ENCODE assay signal across 9 mouse cellular contexts in the genomic region with DNA sequence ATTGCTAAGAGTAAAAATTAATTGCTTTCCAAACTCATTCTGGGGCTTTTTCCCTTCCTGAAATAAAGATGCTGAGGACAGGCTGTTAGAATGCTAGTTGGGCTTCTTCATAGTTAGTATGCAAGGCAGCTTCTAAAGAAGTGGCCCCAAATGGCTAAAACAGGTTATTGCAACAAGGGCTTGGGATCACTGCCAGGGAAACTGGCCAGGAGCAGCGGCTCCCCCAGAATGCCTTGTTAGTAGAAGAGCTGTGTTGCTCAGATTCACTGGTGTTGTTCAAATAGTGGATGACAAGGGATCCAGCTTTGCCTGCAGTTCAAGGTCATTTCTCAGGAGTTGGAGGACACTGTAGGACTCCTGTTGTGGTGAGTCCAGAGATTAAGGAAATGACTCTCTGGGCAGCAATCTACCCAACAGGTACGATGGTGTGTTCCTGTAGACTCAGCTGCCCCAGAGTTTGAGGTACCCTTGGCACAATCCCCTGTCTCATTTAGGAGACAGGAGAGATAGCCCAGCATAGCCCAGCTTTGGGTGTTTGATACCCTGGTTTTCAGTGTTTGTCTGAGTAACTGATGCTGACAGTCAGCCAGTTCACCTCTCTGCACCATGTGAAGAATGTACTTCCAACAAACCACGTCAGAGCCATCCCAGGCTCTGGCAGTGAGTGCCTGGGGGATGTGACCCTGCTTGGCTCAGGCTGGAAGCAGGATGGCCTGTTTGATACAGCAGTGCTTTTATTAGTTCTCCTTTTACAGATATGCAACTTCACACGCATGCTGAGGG. TPM values are rescaled to one million over a fixed set of nuclear protein-coding genes. Genes with fewer than 3 reads are reported as not detected.
A peak's percentile ranks its signal among the peaks of the same experiment; 100 is the strongest.
DNase-seq lines count a peak whose midpoint lies in the region; ATAC-seq and TF ChIP-seq lines count a peak whose summit lies in the region.
"Had no signal": no experiment of that assay in that cellular context is flagged by ENCODE, and none has a peak within 500 bp of the region (broad histone marks: within the 10 kb centered on the region; RNA-seq: fewer than 3 reads in every experiment).

No protein-coding gene starts in this region.

- H3K4me2 ChIP-seq in embryonic facial prominence, embryonic 14.5 days (ENCODE audit: low read depth, low read length) = peak overlapping the region; percentile 63
- H3K4me2 ChIP-seq in heart, embryonic 12.5 days = peak overlapping the region; percentile 84
- H3K4me2 ChIP-seq in liver, postnatal 0 days (ENCODE audit: low read depth, low read length) = peak overlapping the region; percentile 26; the same call in 1 of the 2 replicates

- WGBS in embryonic facial prominence, embryonic 14.5 days = 50% methylated on average over 4 of the region's 4 CpGs
- 36% methylated on average over 4 of the region's 4 CpGs for WGBS in heart, embryonic 12.5 days
- WGBS in liver, postnatal 0 days (ENCODE audit: insufficient replicate concordance) = 44% methylated on average over 4 of the region's 4 CpGs
- WGBS in thymus, adult 2 months = 84% methylated on average over 4 of the region's 4 CpGs

- no peak overlapping the region for H3K27ac ChIP-seq in embryonic facial prominence, embryonic 14.5 days (replicated peaks; ENCODE audit: low read depth, low read length)
- H3K27ac ChIP-seq in heart, embryonic 12.5 days (ENCODE audit: poor library complexity, severe bottlenecking) = peak overlapping the region; percentile 88
- H3K27ac ChIP-seq in liver, postnatal 0 days (ENCODE audit: low read depth) = peak overlapping the region; percentile 90
- H3K27ac ChIP-seq in thymus, adult 2 months (ENCODE audit: control insufficient read depth, insufficient read depth, low read length) = no peak overlapping the region
- H3K27ac ChIP-seq: liver, embryonic 14.5 days had no signal

- H3K27me3 ChIP-seq in megakaryocyte, embryonic 14.5 days (replicated peaks) = no peaks in the 10 kb centered on the region
- no peaks in the 10 kb centered on the region for H3K27me3 ChIP-seq in embryonic facial prominence, embryonic 14.5 days (replicated peaks; ENCODE audit: control insufficient read depth, insufficient read depth, low read length)
- no peaks in the 10 kb centered on the region for H3K27me3 ChIP-seq in heart, embryonic 12.5 days (replicated peaks)
- no peaks in the 10 kb centered on the region for H3K27me3 ChIP-seq in liver, postnatal 0 days (ENCODE audit: insufficient read depth, low read length)
- no peaks in the 10 kb centered on the region for H3K27me3 ChIP-seq in thymus, adult 2 months (ENCODE audit: control insufficient read depth, insufficient read depth, low read length)

- peak; percentile 84 for DNase-seq in embryonic facial prominence, embryonic 14.5 days (ENCODE audit: low spot score)
- DNase-seq in kidney, postnatal 25 days = peak; percentile 82 to 88
- peak; percentile 76 for DNase-seq in liver, postnatal 0 days
- DNase-seq in right cerebral cortex, adult 18-20 months = peak; percentile 74
- DNase-seq in thymus, adult 2 months = no peak

- H3K9me3 ChIP-seq in megakaryocyte, embryonic 14.5 days = no peaks in the 10 kb centered on the region
- H3K9me3 ChIP-seq in embryonic facial prominence, embryonic 14.5 days (ENCODE audit: control insufficient read depth, low read length) = no peaks in the 10 kb centered on the region
- no peaks in the 10 kb centered on the region for H3K9me3 ChIP-seq in heart, embryonic 12.5 days (replicated peaks)
- no peaks in the 10 kb centered on the region for H3K9me3 ChIP-seq in liver, postnatal 0 days (ENCODE audit: low read length)

- TF ChIP-seq CTCF in liver, postnatal 0 days (IDR thresholded peaks at IDR 0.05; ENCODE audit: low read depth) = 0 out of 2 replicates have a peak, but pooled peaks have one; percentile 13
- TF ChIP-seq CTCF in thymus, adult 2 months (IDR thresholded peaks at IDR 0.05; ENCODE audit: borderline replicate concordance, control insufficient read depth, extremely low read depth, insufficient read depth, low read length, poor library complexity) = no peak

- TF ChIP-seq POLR2A in thymus, adult 2 months (IDR thresholded peaks at IDR 0.05; ENCODE audit: control insufficient read depth, extremely low read depth, insufficient read depth, low read length, poor library complexity) = no peak

- TF ChIP-seq EP300 in liver, postnatal 0 days (IDR thresholded peaks at IDR 0.05; ENCODE audit: low read depth) = no peak

- peak overlapping the region; percentile 38; the same call in 1 of the 2 replicates for H3K9ac ChIP-seq in embryonic facial prominence, embryonic 14.5 days (ENCODE audit: low read depth, low read length)
- peak overlapping the region; percentile 26 for H3K9ac ChIP-seq in heart, embryonic 12.5 days
- no peak overlapping the region for H3K9ac ChIP-seq in liver, postnatal 0 days (replicated peaks)
- H3K9ac ChIP-seq: liver, embryonic 14.5 days had no signal

- peaks cover 48% of the 10 kb centered on the region for H3K36me3 ChIP-seq in megakaryocyte, embryonic 14.5 days (replicated peaks; ENCODE audit: low read length)
- peaks cover 27% of the 10 kb centered on the region for H3K36me3 ChIP-seq in embryonic facial prominence, embryonic 14.5 days (ENCODE audit: control insufficient read depth, insufficient read depth, low read length)
- H3K36me3 ChIP-seq in heart, embryonic 12.5 days = peaks cover 34% of the 10 kb centered on the region
- H3K36me3 ChIP-seq in liver, postnatal 0 days (replicated peaks; ENCODE audit: insufficient read depth, low read length) = no peaks in the 10 kb centered on the region
- H3K36me3 ChIP-seq in thymus, adult 2 months (ENCODE audit: control insufficient read depth, insufficient read depth, low read length) = 0 out of 2 replicates have a peak, but pooled peaks cover 6% of the 10 kb centered on the region

- ATAC-seq in megakaryocyte, adult 5-6 weeks (ENCODE audit: poor library complexity, severe bottlenecking) = no peak
- ATAC-seq in embryonic facial prominence, embryonic 14.5 days (ENCODE audit: low read depth) = no peak
- no peak for ATAC-seq in heart, embryonic 12.5 days (ENCODE audit: insufficient number of reproducible peaks, low FRiP score)
- peak; percentile 69 for ATAC-seq in liver, postnatal 0 days

- H3K4me1 ChIP-seq in megakaryocyte, embryonic 14.5 days = peaks cover 62% of the 10 kb centered on the region
- peaks cover 19% of the 10 kb centered on the region for H3K4me1 ChIP-seq in embryonic facial prominence, embryonic 14.5 days (ENCODE audit: control insufficient read depth, insufficient read depth, low read length)
- H3K4me1 ChIP-seq in heart, embryonic 12.5 days (replicated peaks) = peaks cover 25% of the 10 kb centered on the region
- peaks cover 23% of the 10 kb centered on the region for H3K4me1 ChIP-seq in liver, postnatal 0 days (ENCODE audit: insufficient read depth)
- peaks cover 9% of the 10 kb centered on the region for H3K4me1 ChIP-seq in thymus, adult 2 months (replicated peaks; ENCODE audit: control insufficient read depth, insufficient read depth, low read length)

- H3K4me3 ChIP-seq in megakaryocyte, embryonic 14.5 days (replicated peaks) = peak overlapping the region; percentile 68
- no peak overlapping the region for H3K4me3 ChIP-seq in embryonic facial prominence, embryonic 14.5 days (ENCODE audit: low read depth, low read length)
- peak overlapping the region; percentile 18 for H3K4me3 ChIP-seq in heart, embryonic 12.5 days
- no peak overlapping the region for H3K4me3 ChIP-seq in liver, postnatal 0 days (ENCODE audit: low read depth, low read length)
- no peak overlapping the region for H3K4me3 ChIP-seq in thymus, adult 2 months (ENCODE audit: control insufficient read depth, insufficient read depth, low read length)

RNA-seq across cellular contexts. Expression of gene Pygb, which starts 2.4 kb away (rescaled TPM):
- 7.5 and 43.3 TPM in 2 replicates for polyA plus RNA-seq in megakaryocyte, embryonic 14.5 days (2012; ENCODE audit: insufficient read depth, low replicate concordance)
- 8.3 and 8.5 TPM in 2 replicates for total RNA-seq in megakaryocyte, adult 5-6 weeks (2015)
- 26.0 and 35.4 TPM in 2 replicates for total RNA-seq in megakaryocyte, adult 5-6 weeks (2017)
- 62.4 and 73.4 TPM in 2 replicates for polyA plus RNA-seq in embryonic facial prominence, embryonic 14.5 days (2014; fragmentation: Nextera tagmentation; extraction: Ambion mirVana)
- polyA plus RNA-seq in heart, embryonic 12.5 days (2016; fragmentation: Nextera tagmentation; extraction: Ambion mirVana) = 212 and 213 TPM in 2 replicates
- polyA plus RNA-seq in liver, postnatal 0 days (2015; fragmentation: Nextera tagmentation; extraction: Ambion mirVana) = 13.6 and 15.3 TPM in 2 replicates
- polyA plus RNA-seq in thymus, adult 2 months (2012; rRNA removed) = 53.9 and 68.8 TPM in 2 replicates

RNA-seq across cellular contexts. Expression of gene Entpd6, which starts 40.1 kb away (rescaled TPM):
- 5.0 and 11.9 TPM in 2 replicates for polyA plus RNA-seq in megakaryocyte, embryonic 14.5 days (2012; ENCODE audit: insufficient read depth, low replicate concordance)
- total RNA-seq in megakaryocyte, adult 5-6 weeks (2015) = 4.9 and 5.6 TPM in 2 replicates
- 8.3 and 10.6 TPM in 2 replicates for total RNA-seq in megakaryocyte, adult 5-6 weeks (2017)
- polyA plus RNA-seq in embryonic facial prominence, embryonic 14.5 days (2014; fragmentation: Nextera tagmentation; extraction: Ambion mirVana) = 27.8 and 31.2 TPM in 2 replicates
- 21.1 and 21.2 TPM in 2 replicates for polyA plus RNA-seq in heart, embryonic 12.5 days (2016; fragmentation: Nextera tagmentation; extraction: Ambion mirVana)
- 9.2 and 9.9 TPM in 2 replicates for polyA plus RNA-seq in liver, postnatal 0 days (2015; fragmentation: Nextera tagmentation; extraction: Ambion mirVana)
- 34.5 and 37.0 TPM in 2 replicates for polyA plus RNA-seq in thymus, adult 2 months (2012; rRNA removed)

Comparison
In these comparisons a context has a peak if more than half of its experiments do, and no peak if none do; other contexts are left out.
1. H3K4me3 ChIP-seq: peak in megakaryocyte, embryonic 14.5 days (single experiment) and heart, embryonic 12.5 days (single experiment); none in embryonic facial prominence, embryonic 14.5 days (single experiment), liver, postnatal 0 days (single experiment) and thymus, adult 2 months (single experiment).
2. H3K27ac ChIP-seq: peak in heart, embryonic 12.5 days (single experiment) and liver, postnatal 0 days (single experiment); none in embryonic facial prominence, embryonic 14.5 days (single experiment) and thymus, adult 2 months (single experiment).
3. H3K4me2 ChIP-seq: peak in every context shown above with its lines; median percentile 84 in heart, embryonic 12.5 days; 63 in embryonic facial prominence, embryonic 14.5 days; 26 in liver, postnatal 0 days.